Mouse (Mus musculus) heart, embryonic 10.5 days (tissue): ENCODE measurements around the gene Fau. TPM values are rescaled to one million over a fixed set of nuclear protein-coding genes. Genes with fewer than 3 reads are reported as not detected.
A peak's percentile ranks its signal among the peaks of the same experiment; 100 is the strongest.
"Not testable (repeated sequence)": the region's sequence is repeated elsewhere in the genome, so short reads cannot be mapped to it uniquely, and the experiment has no call there.

Source experiments
- DNase-seq: peaks from one replicate; pipeline ENCODE4 v3.0.0-alpha.2; 2017; ENCODE audit warnings: low spot score
- H3K27ac ChIP-seq: fragments of 300-500 bp; sonication (generic); 2 replicates; pipeline ENCODE4 v1.5.1; 2016; ENCODE audit warnings: mild to moderate bottlenecking
- H3K27me3 ChIP-seq: fragments of 300-500 bp; sonication (generic); 2 replicates; pipeline ENCODE4 v1.6.1; 2016; ENCODE audit warnings: mild to moderate bottlenecking; ENCODE audit not compliant: poor library complexity, insufficient read depth, severe bottlenecking
- H3K36me3 ChIP-seq: fragments of 300-500 bp; sonication (generic); 2 replicates; pipeline ENCODE4 v1.6.1; 2016; ENCODE audit warnings: mild to moderate bottlenecking, moderate library complexity
- H3K4me1 ChIP-seq: fragments of 300-500 bp; sonication (generic); 2 replicates; pipeline ENCODE4 v1.6.1; 2016; ENCODE audit warnings: mild to moderate bottlenecking
- H3K4me3 ChIP-seq: fragments of 300-500 bp; sonication (generic); 2 replicates; pipeline ENCODE4 v1.5.1; 2016; ENCODE audit warnings: mild to moderate bottlenecking, moderate library complexity
- H3K9me3 ChIP-seq: fragments of 300-500 bp; sonication (generic); 2 replicates; pipeline ENCODE4 v1.6.1; 2016; ENCODE audit warnings: mild to moderate bottlenecking, moderate library complexity
- WGBS: fragments of 180-500 bp; shearing (Covaris S2); methylation state at CpG from one replicate; pipeline ENCODE4 v1.1.7; 2016; 5-methylcytosine and 5-hydroxymethylcytosine counted together
- polyA plus RNA-seq: library from polyadenylated mRNA; unstranded; fragments of >200 nt; fragmentation: Nextera tagmentation; extraction: Ambion mirVana; gene quantifications from 2 replicates; pipeline ENCODE4 v1.2.1, GENCODE M21; 2016

The Fau gene
- polyA plus RNA-seq, 1 experiment from 2014 or later = 662 TPM

DNA sequence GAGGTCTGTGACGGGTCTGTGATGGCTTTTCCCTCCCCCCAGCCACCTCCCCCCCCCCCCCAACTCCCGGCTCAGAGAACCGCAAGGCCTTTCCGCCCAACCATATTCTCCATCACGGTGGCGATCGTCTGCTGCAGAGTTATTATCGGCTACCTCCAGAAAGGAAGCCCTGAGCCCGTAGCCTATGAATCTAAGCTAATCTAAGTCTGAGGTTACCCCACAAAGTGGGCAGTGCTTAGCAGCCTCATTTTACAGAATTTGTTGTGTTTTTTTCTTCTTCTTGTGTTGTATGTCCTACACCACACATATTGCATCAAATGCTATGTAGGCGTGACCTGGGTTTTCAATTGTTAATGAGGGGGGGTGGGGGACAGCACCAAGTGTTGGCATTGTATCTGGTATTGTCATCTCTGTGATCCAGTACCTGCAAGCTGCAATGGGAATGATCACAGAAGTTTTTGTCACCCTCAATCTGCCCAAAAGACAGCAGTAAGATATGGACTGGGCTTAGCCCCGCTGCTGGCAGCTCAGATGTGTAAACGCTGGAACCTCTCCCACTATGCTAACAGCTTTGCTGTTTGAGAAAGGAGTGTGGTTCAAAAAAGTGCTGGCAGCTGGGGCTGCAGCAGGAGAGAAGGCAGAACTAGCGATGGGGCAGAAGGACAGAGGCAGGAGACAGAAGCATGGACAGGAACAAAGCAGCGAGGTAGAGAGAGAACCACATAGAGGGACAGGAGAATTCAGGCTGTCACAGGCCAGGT, 26.9 kb upstream of the Fau start:
- H3K36me3 ChIP-seq = no peaks in the 10 kb centered on the region
- DNase-seq = no peak
- 70% methylated on average over 14 of the region's 14 CpGs for WGBS
- H3K27ac ChIP-seq = no peak overlapping the region
- H3K4me1 ChIP-seq = no peaks in the 10 kb centered on the region
- H3K27me3 ChIP-seq = no peaks in the 10 kb centered on the region
- H3K4me3 ChIP-seq = no peak overlapping the region
- H3K9me3 ChIP-seq = no peaks in the 10 kb centered on the region

DNA sequence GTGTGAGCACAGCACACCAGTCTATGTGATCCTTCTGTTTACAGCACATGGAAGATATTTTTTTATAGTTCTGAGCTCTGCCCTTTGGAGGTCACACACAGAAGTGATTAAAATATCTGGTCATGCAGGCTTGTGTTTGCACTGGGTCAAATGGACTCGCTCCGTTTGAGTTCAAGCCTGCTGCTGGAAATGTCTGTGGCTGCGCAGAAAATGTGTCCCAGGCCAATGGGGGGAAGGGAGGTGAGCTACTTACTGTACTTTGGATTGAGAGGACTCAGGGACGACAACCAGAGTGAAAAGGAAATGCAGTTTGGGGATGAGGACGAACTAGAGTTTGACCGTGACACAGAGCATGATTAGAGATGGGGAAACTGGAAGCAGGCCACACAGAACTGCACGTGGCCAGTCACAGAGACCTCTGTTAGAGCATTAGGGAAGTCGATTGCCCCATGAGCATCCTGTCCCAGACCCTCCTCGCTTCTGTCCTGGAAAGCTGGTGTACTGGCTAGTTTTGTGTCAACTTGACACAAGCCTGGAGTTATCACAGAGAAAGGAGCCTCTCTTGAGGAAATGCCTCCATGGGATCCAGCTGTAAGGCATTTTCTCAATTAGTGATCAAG, 21.6 kb upstream of the Fau start:
- no peak overlapping the region for H3K4me3 ChIP-seq
- no peaks in the 10 kb centered on the region for H3K27me3 ChIP-seq
- DNase-seq = no peak
- H3K27ac ChIP-seq = no peak overlapping the region
- no peaks in the 10 kb centered on the region for H3K36me3 ChIP-seq
- H3K4me1 ChIP-seq = no peaks in the 10 kb centered on the region
- no peaks in the 10 kb centered on the region for H3K9me3 ChIP-seq
- 71% methylated on average over 9 of the region's 9 CpGs for WGBS

DNA sequence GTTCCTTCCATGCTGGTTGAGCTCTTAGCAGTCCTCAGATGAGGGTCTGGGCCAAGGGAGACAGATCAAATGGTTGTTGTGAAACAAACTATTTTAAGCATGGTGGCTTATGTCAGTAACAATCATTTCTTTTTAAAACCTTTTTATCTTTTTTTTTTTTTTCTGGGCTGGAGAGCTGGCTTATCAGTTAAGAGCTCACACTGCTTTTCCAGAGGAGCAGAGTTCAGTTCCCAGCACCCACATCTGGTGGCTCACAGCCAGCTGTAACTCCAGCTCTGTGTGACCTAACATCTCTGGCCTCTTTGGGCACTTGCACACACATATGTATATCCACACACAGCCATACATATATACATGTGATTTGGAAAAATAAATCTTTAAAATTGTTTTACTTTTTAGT, 19.9 kb upstream of the Fau start:
- Histone ChIP-seq H3K36me3 (no peaks in the 10 kb centered on the region), H3K9me3 (no peaks in the 10 kb centered on the region), H3K27me3 (no peaks in the 10 kb centered on the region), H3K4me3 (no peak overlapping the region), H3K4me1 (no peaks in the 10 kb centered on the region), H3K27ac (no peak overlapping the region)
- no peak for DNase-seq

DNA sequence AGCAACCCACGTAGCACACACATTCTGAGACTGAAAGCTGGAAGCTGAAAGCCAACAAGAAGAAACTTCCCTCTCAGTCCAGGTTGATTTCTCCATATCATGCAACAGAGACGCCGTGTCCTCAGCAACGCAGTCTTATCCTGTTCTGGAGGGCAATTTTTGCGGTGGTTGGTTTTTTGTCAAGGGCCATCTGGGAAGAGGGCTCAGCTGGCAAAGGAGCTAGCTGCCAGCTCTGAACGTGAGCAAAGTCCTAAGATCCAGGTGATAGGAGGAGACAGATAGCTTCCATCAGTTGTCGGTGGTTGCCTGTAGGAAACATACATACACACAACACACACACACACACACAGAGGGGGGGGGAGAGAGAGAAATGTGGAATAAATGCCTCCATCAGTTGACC, 19.3 kb upstream of the Fau start:
- Histone ChIP-seq H3K9me3 (no peaks in the 10 kb centered on the region), H3K27ac (no peak overlapping the region), H3K4me3 (no peak overlapping the region), H3K4me1 (no peaks in the 10 kb centered on the region), H3K36me3 (no peaks in the 10 kb centered on the region), H3K27me3 (no peaks in the 10 kb centered on the region)
- WGBS = 79% methylated on average over 7 of the region's 7 CpGs
- no peak for DNase-seq

DNA sequence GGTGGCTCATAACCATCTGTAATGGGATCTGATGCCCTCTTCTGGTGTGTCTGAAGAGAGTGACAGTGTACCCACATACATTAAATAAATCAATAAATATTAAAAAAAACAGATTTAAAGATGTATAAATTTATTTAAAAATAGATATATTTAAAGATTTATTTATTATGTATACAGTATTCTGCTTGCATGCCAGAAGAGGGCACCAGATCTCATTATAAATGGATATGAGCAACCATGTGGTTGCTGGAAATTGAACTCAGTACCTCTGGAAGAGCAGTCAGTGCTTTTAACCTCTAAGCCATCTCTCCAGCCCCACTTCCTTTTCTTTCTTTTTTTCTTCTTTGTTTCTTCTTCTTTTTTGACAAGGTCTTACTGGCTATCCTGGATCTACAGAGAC, 17.6 kb upstream of the Fau start:
- Histone ChIP-seq H3K4me1 (peaks cover under 1% of the 10 kb centered on the region; the same call in 1 of the 2 replicates), H3K4me3 (no peak overlapping the region), H3K9me3 (no peaks in the 10 kb centered on the region), H3K27ac (no peak overlapping the region), H3K27me3 (no peaks in the 10 kb centered on the region), H3K36me3 (no peaks in the 10 kb centered on the region)
- DNase-seq = no peak

DNA sequence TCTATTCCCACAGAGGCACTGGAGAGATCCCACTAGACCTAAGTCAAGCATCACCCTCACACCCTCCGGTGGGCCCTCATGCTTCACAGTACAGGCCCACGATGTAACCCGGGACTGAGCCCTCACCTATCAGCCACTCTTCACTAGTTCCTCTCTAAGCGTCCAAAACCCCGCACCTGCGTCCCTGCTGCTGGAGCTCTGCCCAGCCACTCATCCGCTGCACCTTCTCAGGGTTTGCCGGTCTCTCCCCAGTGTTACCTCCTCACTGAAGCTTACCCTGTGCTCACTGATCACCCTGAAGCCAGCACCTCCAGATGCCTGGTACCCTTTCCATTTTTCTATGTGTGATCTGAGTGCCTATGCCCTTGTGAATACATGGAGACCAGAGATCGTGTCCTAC, 15.4 kb upstream of the Fau start:
- 81% methylated on average over 9 of the region's 9 CpGs for WGBS
- DNase-seq = no peak
- H3K9me3 ChIP-seq = no peaks in the 10 kb centered on the region
- no peak overlapping the region for H3K4me3 ChIP-seq
- no peaks in the 10 kb centered on the region for H3K27me3 ChIP-seq
- H3K4me1 ChIP-seq = peaks cover 6% of the 10 kb centered on the region
- H3K36me3 ChIP-seq = no peaks in the 10 kb centered on the region
- no peak overlapping the region for H3K27ac ChIP-seq

DNA sequence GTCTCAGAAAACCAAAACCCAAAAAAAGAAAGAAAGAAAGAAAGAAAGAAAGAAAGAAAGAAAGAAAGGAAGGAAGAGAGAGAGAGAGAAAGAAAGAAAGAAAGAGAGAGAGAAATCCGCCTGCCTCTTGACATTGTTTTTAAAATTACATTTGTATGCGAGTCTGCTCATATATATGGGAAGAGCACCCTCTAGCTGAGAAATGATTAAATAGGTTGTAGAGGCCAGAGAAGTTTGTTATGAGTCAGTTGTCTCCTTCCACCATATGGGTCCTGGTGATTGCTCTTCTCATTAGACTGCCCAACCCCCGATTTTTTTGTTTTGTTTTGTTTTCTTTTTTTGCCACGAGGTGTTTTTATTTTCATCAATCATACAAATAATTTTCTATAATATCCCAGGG, 13.5 kb upstream of the Fau start:
- not testable (repeated sequence) for H3K9me3 ChIP-seq, DNase-seq, H3K4me3 ChIP-seq, H3K27ac ChIP-seq, H3K27me3 ChIP-seq
- WGBS = 72% methylated on average over 4 of the region's 4 CpGs
- Histone ChIP-seq H3K4me1 (peaks cover 22% of the 10 kb centered on the region), H3K36me3 (peaks cover 11% of the 10 kb centered on the region)

DNA sequence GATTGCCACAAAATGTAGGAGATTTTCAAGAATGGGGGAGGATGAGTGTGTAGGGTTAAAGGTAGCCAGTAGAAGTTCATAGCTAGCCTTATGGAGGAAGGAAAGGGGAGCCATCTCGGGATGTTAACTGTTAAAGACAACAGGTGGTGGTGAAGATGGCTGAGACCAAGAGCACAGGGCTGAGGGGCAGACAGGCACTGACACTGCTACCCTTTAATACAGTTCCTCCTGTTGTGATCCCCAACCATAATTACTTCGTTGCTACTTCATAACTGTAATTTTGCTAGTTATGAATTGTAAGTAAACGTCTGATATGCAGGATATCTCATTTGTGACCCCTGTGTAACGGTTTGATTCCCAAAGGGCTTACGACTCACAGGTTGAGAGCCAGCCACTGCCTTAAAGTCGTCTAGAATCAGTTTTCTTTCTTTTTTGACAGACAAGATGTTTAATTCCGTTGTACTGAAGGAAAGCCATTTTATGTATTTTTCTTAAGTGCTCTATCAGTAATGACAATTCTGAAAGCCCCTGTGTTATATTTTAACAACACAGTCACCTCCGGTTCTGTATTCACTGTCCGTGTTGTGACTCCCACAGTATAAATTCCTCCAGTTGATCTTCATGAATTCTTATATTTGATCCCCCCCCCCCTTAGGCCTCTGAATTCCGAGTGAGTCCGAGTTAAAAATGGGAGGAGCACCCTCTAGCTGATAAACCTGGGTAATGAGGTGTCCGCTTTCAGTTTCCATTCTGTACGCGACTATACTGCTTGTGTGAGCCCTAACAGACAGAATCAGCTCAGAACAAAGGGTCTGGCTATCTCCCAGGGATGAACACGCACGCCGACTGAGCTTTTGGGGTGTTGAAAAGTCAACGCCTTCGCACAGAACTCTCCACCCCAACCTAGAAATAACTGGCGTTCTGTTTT, 12.0 kb upstream of the Fau start:
- 19% methylated on average over 20 of the region's 20 CpGs for WGBS
- Histone ChIP-seq H3K27ac (peak overlapping the region; percentile 94), H3K4me1 (peaks cover 22% of the 10 kb centered on the region), H3K27me3 (no peaks in the 10 kb centered on the region), H3K9me3 (no peaks in the 10 kb centered on the region), H3K4me3 (peak overlapping the region; percentile 86), H3K36me3 (peaks cover 26% of the 10 kb centered on the region)
- no peak for DNase-seq

DNA sequence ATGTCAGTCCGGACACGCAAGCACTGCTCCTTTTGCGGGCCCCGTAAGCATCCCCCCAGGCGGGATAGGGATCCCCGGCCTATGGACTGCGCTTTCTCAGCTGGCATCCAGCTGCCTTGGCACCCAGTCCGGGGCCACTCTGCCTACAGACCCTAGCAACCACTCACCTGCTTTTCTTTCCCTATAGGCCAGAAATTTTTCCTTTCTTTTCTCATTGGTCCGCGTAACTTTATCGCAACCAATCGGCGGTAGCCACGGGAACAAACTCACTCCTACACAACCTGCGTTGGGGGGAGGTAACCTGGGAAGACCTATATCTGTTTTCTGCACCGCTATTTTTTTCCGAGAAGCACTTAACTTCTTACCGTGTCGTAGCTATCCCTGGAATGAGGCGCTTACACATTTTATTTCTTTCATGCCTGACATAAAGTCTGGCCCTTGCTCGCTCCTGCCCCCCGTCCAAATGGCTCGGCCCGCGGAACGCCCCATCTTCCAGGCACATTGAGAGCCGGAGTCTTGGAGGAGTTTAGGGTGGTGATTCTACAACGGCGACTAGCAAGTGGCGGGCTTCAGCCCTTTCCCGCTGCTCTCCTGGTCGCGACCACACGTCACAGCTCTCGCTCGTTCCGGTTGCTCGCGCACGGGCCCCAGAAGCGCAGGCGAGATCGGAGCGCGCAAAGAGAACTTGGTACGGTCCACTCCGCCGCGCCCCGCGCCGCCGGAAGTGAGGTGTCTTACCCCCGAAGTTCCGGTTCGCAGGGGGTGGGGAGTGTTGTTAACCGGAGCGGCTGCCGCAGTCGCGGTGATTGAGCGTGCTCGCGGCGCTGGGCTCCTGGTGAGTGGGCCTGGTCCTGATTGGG, 11.1 kb upstream of the Fau start, which contains the start of gene Syvn1:
Gene Syvn1 (plus strand): TSS at position 283 of the 860 bp plus-strand sequence.
- DNase-seq = peak; percentile 96
- H3K9me3 ChIP-seq = no peaks in the 10 kb centered on the region
- H3K27me3 ChIP-seq = no peaks in the 10 kb centered on the region
- H3K4me3 ChIP-seq = peak within 1 kb of the TSS; percentile 86
- H3K4me1 ChIP-seq = peaks cover 22% of the 10 kb centered on the region
- H3K27ac ChIP-seq = peak within 1 kb of the TSS; percentile 94
- WGBS = under 1% methylated on average over 65 of the region's 65 CpGs
- H3K36me3 ChIP-seq = peaks cover 35% of the 10 kb centered on the region

DNA sequence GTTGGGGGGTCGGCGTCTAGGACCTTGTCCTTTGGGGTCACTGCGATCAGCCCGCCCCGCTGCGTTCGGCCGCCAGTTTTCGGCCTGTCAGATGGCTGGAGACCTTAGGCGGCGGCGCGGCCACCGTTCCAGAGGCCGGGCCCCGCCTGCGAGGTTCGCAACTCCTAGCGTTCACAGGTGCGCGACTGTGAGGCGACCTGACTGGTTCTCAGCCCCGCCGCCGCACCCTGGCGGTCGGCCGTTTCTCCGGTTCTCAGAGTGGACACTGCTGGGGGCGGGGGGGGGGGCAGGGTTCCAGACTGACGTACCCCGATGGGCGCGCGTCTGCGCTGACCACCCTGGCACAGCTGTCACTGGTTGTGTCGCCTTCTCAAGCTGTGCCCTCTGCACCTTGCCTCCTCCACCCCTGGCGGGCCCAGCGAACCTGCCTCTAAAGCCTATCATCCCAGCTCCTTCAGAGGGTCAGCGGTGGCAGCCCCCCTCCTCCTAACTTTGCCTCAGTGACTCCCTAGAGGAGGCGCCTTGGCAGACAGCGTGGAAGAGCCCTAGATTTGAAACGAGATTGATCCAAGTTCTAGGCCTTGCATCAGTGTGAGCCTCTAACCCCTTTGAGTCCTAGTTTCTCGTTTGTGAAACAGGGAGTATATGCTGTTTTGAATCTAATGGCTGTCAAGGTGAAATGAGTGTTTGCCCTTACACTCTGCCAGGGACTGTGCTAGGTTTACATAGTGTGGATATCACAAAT, 10.3 kb upstream of the Fau start:
- no peaks in the 10 kb centered on the region for H3K27me3 ChIP-seq
- peak overlapping the region; percentile 94 for H3K27ac ChIP-seq
- H3K4me3 ChIP-seq = peak overlapping the region; percentile 86
- 2% methylated on average over 43 of the region's 44 CpGs for WGBS
- DNase-seq = no peak
- peaks cover 22% of the 10 kb centered on the region for H3K4me1 ChIP-seq
- peaks cover 43% of the 10 kb centered on the region for H3K36me3 ChIP-seq
- no peaks in the 10 kb centered on the region for H3K9me3 ChIP-seq

DNA sequence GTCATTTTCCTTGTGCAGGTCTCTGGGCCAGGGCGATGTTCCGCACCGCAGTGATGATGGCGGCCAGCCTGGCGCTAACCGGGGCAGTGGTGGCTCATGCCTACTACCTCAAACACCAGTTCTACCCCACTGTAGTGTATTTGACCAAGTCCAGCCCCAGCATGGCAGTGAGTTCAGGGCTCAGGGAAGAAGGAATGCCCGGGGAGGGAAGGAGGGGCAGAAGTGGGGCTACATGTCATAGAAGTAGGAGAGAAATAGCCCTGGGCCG, 9.8 kb upstream of the Fau start:
- WGBS = 80% methylated on average over 8 of the region's 8 CpGs
- peaks cover 22% of the 10 kb centered on the region for H3K4me1 ChIP-seq
- H3K4me3 ChIP-seq = peak overlapping the region; percentile 86
- peak overlapping the region; percentile 94 for H3K27ac ChIP-seq
- no peaks in the 10 kb centered on the region for H3K9me3 ChIP-seq
- peaks cover 48% of the 10 kb centered on the region for H3K36me3 ChIP-seq
- no peaks in the 10 kb centered on the region for H3K27me3 ChIP-seq
- DNase-seq = no peak
